Comparison of ENCODE assay signal across 16 mouse cellular contexts in the genomic region with DNA sequence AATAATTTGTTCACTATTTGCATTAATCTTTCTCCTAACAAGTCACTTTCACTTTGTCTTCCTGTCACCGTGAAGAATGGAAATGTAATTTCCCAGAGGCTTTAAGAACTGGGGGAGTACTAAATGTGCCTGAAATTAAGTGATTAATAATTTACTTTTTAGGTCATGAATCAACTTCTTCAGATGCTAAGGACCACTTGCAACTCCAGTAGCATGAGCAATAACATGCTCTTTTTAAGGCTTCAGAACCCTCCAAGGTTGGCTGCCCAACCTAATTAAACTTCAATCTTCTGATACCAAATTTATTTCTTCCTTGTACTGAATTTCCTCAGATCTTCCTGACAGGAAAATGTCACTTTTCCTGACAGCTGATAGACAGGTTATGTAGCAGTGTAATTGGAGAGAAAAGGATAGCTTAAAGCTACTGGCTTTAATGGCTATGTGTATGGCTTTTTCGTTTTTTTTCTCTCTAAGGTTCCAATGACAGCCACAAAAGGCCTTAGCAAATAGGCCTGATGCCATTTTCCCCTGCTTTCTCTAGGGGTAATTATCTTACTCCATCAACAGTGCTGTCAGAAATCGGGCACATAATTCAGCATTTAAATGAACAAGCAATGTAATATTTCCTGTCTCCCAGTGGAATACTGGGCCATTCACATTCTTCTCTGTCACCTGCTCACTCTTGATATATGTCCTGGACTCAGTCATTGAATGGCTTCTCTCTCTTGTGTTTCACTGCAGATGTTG.
DNase-seq lines count a peak whose midpoint lies in the region; ATAC-seq lines count a peak whose summit lies in the region.
"Had no signal": no experiment of that assay in that cellular context is flagged by ENCODE, and none has a peak within 500 bp of the region (broad histone marks: within the 10 kb centered on the region; RNA-seq: fewer than 3 reads in every experiment).

No protein-coding gene starts in this region.

- no peak overlapping the region for H3K9ac ChIP-seq in neural tube, embryonic 11.5 days (ENCODE audit: low read length)
- H3K9ac ChIP-seq in neural tube, embryonic 13.5 days, result no peak overlapping the region
- H3K9ac ChIP-seq in liver, embryonic 11.5 days (ENCODE audit: low read depth, low read length), result no peak overlapping the region

- H3K36me3 ChIP-seq in neural tube, embryonic 11.5 days (ENCODE audit: control insufficient read depth, insufficient read depth, low read length), result no peaks in the 10 kb centered on the region
- no peaks in the 10 kb centered on the region for H3K36me3 ChIP-seq in limb, embryonic 10.5 days
- H3K36me3 ChIP-seq in neural tube, embryonic 13.5 days, result no peaks in the 10 kb centered on the region; the same call in 1 of the 2 replicates
- H3K36me3 ChIP-seq in liver, embryonic 11.5 days (ENCODE audit: control insufficient read depth, insufficient read depth, low read length), result no peaks in the 10 kb centered on the region

- ATAC-seq in neural tube, embryonic 11.5 days (ENCODE audit: insufficient read depth, low FRiP score, low TSS enrichment), result peak; percentile 67
- peak; percentile 81 for ATAC-seq in neural tube, embryonic 13.5 days (ENCODE audit: low read depth)
- no peak for ATAC-seq in liver, embryonic 11.5 days (replicated peaks; ENCODE audit: low FRiP score)
- ATAC-seq: intestine, embryonic 16.5 days had no signal

- no peak overlapping the region for H3K27ac ChIP-seq in neural tube, embryonic 11.5 days (ENCODE audit: low read depth, low read length)
- H3K27ac ChIP-seq in limb, embryonic 10.5 days, result no peak overlapping the region
- H3K27ac ChIP-seq in neural tube, embryonic 13.5 days (replicated peaks), result peak overlapping the region; percentile 64
- H3K27ac ChIP-seq in liver, embryonic 11.5 days (ENCODE audit: low read depth, low read length), result no peak overlapping the region
- H3K27ac ChIP-seq: gastrocnemius, adult 2 months had no signal

- no peaks in the 10 kb centered on the region for H3K4me1 ChIP-seq in neural tube, embryonic 11.5 days (ENCODE audit: control insufficient read depth, insufficient read depth, low read length)
- H3K4me1 ChIP-seq in limb, embryonic 10.5 days, result peaks cover 28% of the 10 kb centered on the region
- H3K4me1 ChIP-seq in neural tube, embryonic 13.5 days (replicated peaks), result peaks cover 8% of the 10 kb centered on the region
- no peaks in the 10 kb centered on the region for H3K4me1 ChIP-seq in liver, embryonic 11.5 days (replicated peaks; ENCODE audit: control insufficient read depth, insufficient read depth, low read length)

- DNase-seq in embryo, embryonic 11 days, result peak; percentile 41
- no peak for DNase-seq in embryo, embryonic 10 days (ENCODE audit: low spot score)
- no peak for DNase-seq in neural tube, embryonic 11.5 days (ENCODE audit: low spot score)
- no peak for DNase-seq in neural tube, embryonic 10.5 days (ENCODE audit: extremely low spot score, low spot score)
- peak; percentile 43 for DNase-seq in limb, embryonic 10.5 days (ENCODE audit: low spot score)
- no peak for DNase-seq in liver, embryonic 11.5 days (ENCODE audit: low spot score)
- no peak for DNase-seq in urinary bladder, adult 2 months (ENCODE audit: low spot score)
- DNase-seq: cerebellum, adult 18-20 months; gastrocnemius, adult 2 months; heart, adult 18-20 months; heart, postnatal 10 days; left cerebral cortex, postnatal 4 days had no signal

- WGBS in neural tube, embryonic 11.5 days, result 58% methylated on average over 3 of the region's 3 CpGs
- 34% methylated on average over 3 of the region's 3 CpGs for WGBS in limb, embryonic 10.5 days
- 34% methylated on average over 3 of the region's 3 CpGs for WGBS in neural tube, embryonic 13.5 days
- 80% methylated on average over 3 of the region's 3 CpGs for WGBS in liver, embryonic 11.5 days

- H3K27me3 ChIP-seq in neural tube, embryonic 11.5 days (ENCODE audit: control insufficient read depth, insufficient read depth, low read length), result no peaks in the 10 kb centered on the region
- no peaks in the 10 kb centered on the region for H3K27me3 ChIP-seq in limb, embryonic 10.5 days (ENCODE audit: low read depth, poor library complexity, severe bottlenecking)
- no peaks in the 10 kb centered on the region for H3K27me3 ChIP-seq in neural tube, embryonic 13.5 days
- no peaks in the 10 kb centered on the region for H3K27me3 ChIP-seq in liver, embryonic 11.5 days (replicated peaks; ENCODE audit: control insufficient read depth, insufficient read depth, low read length)

- no peak overlapping the region for H3K4me3 ChIP-seq in neural tube, embryonic 11.5 days (ENCODE audit: low read depth, low read length)
- no peak overlapping the region for H3K4me3 ChIP-seq in limb, embryonic 10.5 days
- H3K4me3 ChIP-seq in neural tube, embryonic 13.5 days, result no peak overlapping the region
- no peak overlapping the region for H3K4me3 ChIP-seq in liver, embryonic 11.5 days (ENCODE audit: low read depth, low read length)
- H3K4me3 ChIP-seq: erythroblast, embryonic 14.5 days; gastrocnemius, adult 2 months; myocyte had no signal

- no peak overlapping the region for H3K4me2 ChIP-seq in neural tube, embryonic 11.5 days (ENCODE audit: low read depth)
- no peak overlapping the region for H3K4me2 ChIP-seq in neural tube, embryonic 13.5 days
- no peak overlapping the region for H3K4me2 ChIP-seq in liver, embryonic 11.5 days

- no peaks in the 10 kb centered on the region for H3K9me3 ChIP-seq in neural tube, embryonic 11.5 days (ENCODE audit: control insufficient read depth, low read length)
- H3K9me3 ChIP-seq in limb, embryonic 10.5 days (replicated peaks), result no peaks in the 10 kb centered on the region
- H3K9me3 ChIP-seq in neural tube, embryonic 13.5 days, result no peaks in the 10 kb centered on the region
- H3K9me3 ChIP-seq in liver, embryonic 11.5 days (ENCODE audit: control insufficient read depth, low read length), result no peaks in the 10 kb centered on the region

Comparison
In these comparisons a context has a peak if more than half of its experiments do, and no peak if none do; other contexts are left out.
1. DNase-seq: peak in embryo, embryonic 11 days (single experiment) and limb, embryonic 10.5 days (single experiment); none in embryo, embryonic 10 days (single experiment), neural tube, embryonic 11.5 days (single experiment), neural tube, embryonic 10.5 days (single experiment), liver, embryonic 11.5 days (single experiment) and urinary bladder, adult 2 months (single experiment).